Mouse (Mus musculus): ENCODE measurements around the gene Bad. TPM values are rescaled to one million over a fixed set of nuclear protein-coding genes. Genes with fewer than 3 reads are reported as not detected.

Bad gene
- polyA plus RNA-seq (2012; ENCODE audit: insufficient read depth, insufficient read length, missing spikeins) = 36.2 and 38.5 TPM in 2 replicates

DNA sequence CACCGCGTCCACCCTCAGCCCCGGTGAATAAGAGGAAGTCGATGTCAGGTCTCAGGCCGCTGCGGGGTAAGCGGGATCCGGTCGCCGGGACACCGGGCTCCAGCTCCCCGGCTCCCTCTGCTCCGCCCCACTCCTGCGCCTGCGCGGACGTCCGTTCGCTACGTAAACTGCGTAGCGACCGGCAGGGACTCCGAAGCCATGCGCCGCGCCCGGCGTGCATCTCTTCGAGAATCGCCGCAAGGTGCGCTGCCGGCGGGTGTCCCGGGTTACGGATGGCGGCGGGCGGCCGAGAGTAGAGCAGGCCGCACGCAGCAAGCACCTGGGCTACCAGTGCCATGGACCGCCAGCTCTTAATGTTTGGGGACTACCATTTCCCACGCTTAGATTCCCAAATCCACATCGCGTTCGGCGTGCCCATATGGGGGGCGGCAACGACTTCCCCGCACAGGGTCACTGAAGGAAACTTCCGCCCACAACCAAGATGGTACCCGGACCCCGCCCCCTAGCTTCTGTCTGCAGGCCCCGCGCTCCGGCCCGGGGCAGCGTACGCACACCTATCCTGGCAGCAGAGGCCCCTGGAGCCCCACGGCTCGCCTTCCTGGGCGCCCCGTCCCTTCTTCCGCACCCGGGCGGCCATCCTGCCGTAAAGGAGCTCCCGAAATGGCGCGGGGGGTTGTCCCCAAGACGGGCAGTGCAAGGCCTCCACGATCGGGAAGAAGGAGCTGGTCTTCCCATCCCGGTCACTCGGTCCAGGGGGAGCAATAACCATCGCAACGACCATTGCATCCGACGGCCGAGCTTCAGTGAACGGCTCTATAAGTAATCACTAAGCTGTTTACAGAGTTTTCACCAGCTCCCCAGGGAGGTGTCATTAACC lies at the start of gene Bad:
TSS of gene Bad (plus strand) at position 490 of the 877 bp plus-strand sequence.
- Histone ChIP-seq H3K4me3 (ENCODE audit: insufficient read depth, low read length) (peak within 1 kb of the TSS; percentile 92), H3K4me1 (ENCODE audit: control insufficient read depth, insufficient read depth, low read length) (peaks cover 10% of the 10 kb centered on the region), H3K27ac (ENCODE audit: insufficient read depth, low read depth, low read length) (peak within 1 kb of the TSS; percentile 97)
- TF ChIP-seq CTCF (IDR thresholded peaks at IDR 0.05; ENCODE audit: low read depth, low read length) (no peak), POLR2A (IDR thresholded peaks at IDR 0.05; ENCODE audit: borderline replicate concordance, low read depth, low read length) (no peak; the same call in 1 of the 2 replicates)

- Histone ChIP-seq H3K4me1 (ENCODE audit: control insufficient read depth, insufficient read depth, low read length) (peaks cover 12% of the 10 kb centered on the region), H3K27ac (ENCODE audit: insufficient read depth, low read depth, low read length) (no peak overlapping the region), H3K4me3 (ENCODE audit: insufficient read depth, low read length) (no peak overlapping the region)
- TF ChIP-seq CTCF (IDR thresholded peaks at IDR 0.05; ENCODE audit: low read depth, low read length) (no peak), POLR2A (IDR thresholded peaks at IDR 0.05; ENCODE audit: borderline replicate concordance, low read depth, low read length) (no peak)
Measured at GRCm38 (mm10) chr19:6892512-6892911, 49.1 kb upstream of the Bad start.

DNA sequence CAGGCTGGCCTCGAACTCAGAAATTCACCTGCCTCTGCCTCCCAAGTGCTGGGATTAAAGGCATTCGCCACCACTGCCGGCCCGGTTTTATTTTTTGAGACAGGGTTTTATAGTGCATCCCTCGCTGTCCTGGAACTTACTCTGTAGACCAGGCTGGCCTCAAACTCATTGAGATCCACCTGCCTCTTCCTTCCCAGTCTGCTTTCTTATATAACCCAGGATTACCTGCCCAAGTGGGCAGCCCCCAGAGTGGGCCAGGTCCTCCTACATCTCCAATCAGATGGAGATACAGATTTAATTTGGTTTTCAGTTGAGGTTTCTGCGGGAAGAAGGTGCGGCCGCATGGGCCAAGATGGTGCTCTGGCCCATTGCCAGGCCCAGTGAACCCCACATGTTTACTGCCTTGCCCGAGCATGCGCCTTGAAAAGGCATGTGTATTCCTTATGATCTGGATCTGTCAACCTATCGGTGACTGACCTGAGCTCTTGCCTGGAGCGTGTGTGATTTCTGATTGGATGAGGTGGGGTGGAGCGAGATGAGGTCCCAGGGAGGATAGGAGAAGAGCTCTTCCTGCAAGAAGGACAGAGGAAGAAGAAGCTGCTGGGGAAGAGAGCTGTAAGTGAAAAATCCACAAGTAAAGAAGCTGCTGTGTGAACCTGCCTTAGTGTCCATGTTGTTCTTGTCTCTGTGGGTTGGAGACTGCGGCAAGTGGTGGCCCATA lies 47.8 kb upstream of the Bad start:
- no peak overlapping the region for H3K4me3 ChIP-seq (ENCODE audit: insufficient read depth, low read length)
- H3K4me1 ChIP-seq (ENCODE audit: control insufficient read depth, insufficient read depth, low read length) = peaks cover 12% of the 10 kb centered on the region
- H3K27ac ChIP-seq (ENCODE audit: insufficient read depth, low read depth, low read length) = no peak overlapping the region
- TF ChIP-seq POLR2A (IDR thresholded peaks at IDR 0.05; ENCODE audit: borderline replicate concordance, low read depth, low read length) = no peak
- TF ChIP-seq CTCF (IDR thresholded peaks at IDR 0.05; ENCODE audit: low read depth, low read length) = no peak

- Histone ChIP-seq H3K27ac (ENCODE audit: insufficient read depth, low read depth, low read length) (peak overlapping the region; percentile 36), H3K4me3 (ENCODE audit: insufficient read depth, low read length) (peak overlapping the region; percentile 52), H3K4me1 (ENCODE audit: control insufficient read depth, insufficient read depth, low read length) (peaks cover 12% of the 10 kb centered on the region)
Measured at GRCm38 (mm10) chr19:6895608-6896305, 45.9 kb upstream of the Bad start.

DNA sequence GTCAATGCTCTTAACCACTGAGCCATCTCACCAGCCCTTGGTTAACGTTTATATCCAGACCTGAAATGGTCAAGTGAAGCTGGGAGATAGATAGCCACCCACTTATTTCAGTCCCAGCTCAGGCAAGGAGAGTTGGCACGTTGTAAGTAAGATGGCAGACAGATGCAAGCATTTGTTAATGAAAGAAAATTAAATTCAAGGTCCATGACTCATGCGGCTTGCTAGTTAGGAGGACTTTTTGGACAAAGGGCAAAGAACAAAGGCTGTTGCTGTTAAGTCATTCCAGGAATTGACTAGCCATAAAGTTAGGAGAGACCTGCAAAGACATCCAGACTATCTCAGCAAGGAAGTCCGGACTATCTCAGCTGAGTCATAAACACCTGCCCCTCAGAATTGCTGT lies 42.0 kb upstream of the Bad start:
- Histone ChIP-seq H3K27ac (ENCODE audit: insufficient read depth, low read depth, low read length) (no peak overlapping the region), H3K4me1 (ENCODE audit: control insufficient read depth, insufficient read depth, low read length) (peaks cover 7% of the 10 kb centered on the region), H3K4me3 (ENCODE audit: insufficient read depth, low read length) (no peak overlapping the region)
- no peak for TF ChIP-seq POLR2A (IDR thresholded peaks at IDR 0.05; ENCODE audit: borderline replicate concordance, low read depth, low read length)
- TF ChIP-seq CTCF (IDR thresholded peaks at IDR 0.05; ENCODE audit: low read depth, low read length) = no peak

DNA sequence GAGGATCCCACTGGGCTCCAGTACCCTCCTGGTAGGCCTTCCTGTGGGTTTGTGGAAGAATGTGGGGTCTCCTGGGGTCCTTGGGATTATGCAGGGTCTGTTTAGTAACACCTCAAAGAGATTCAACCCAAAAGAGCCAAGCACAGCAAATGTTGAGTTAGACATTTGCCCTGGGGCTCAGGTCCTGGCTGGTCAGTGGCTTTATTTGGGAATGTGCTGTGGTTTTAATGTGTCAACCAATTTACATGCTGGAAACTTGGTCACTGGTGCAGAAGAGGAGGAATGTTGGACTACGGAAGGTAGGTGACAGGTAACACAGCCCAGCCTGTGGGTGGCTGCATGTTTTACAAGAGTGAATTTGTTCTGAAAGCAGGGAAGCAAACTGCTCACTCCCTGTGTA lies 38.6 kb upstream of the Bad start:
- no peak for TF ChIP-seq POLR2A (IDR thresholded peaks at IDR 0.05; ENCODE audit: borderline replicate concordance, low read depth, low read length)
- TF ChIP-seq CTCF (IDR thresholded peaks at IDR 0.05; ENCODE audit: low read depth, low read length) = no peak
- Histone ChIP-seq H3K27ac (ENCODE audit: insufficient read depth, low read depth, low read length) (no peak overlapping the region), H3K4me3 (ENCODE audit: insufficient read depth, low read length) (no peak overlapping the region), H3K4me1 (ENCODE audit: control insufficient read depth, insufficient read depth, low read length) (peaks cover 13% of the 10 kb centered on the region)

GRCm38 (mm10) chr19:6904846-6905245 lies 36.8 kb upstream of the Bad start:
- no peak overlapping the region for H3K4me3 ChIP-seq (ENCODE audit: insufficient read depth, low read length)
- no peak overlapping the region for H3K27ac ChIP-seq (ENCODE audit: insufficient read depth, low read depth, low read length)
- peaks cover 13% of the 10 kb centered on the region for H3K4me1 ChIP-seq (ENCODE audit: control insufficient read depth, insufficient read depth, low read length)
- TF ChIP-seq POLR2A (IDR thresholded peaks at IDR 0.05; ENCODE audit: borderline replicate concordance, low read depth, low read length) = no peak
- TF ChIP-seq CTCF (IDR thresholded peaks at IDR 0.05; ENCODE audit: low read depth, low read length) = no peak

GRCm38 (mm10) chr19:6905498-6906159 lies 36.0 kb upstream of the Bad start:
- Histone ChIP-seq H3K4me3 (ENCODE audit: insufficient read depth, low read length) (no peak overlapping the region), H3K4me1 (ENCODE audit: control insufficient read depth, insufficient read depth, low read length) (peaks cover 13% of the 10 kb centered on the region), H3K27ac (ENCODE audit: insufficient read depth, low read depth, low read length) (no peak overlapping the region)
- TF ChIP-seq POLR2A (IDR thresholded peaks at IDR 0.05; ENCODE audit: borderline replicate concordance, low read depth, low read length) = no peak
- no peak for TF ChIP-seq CTCF (IDR thresholded peaks at IDR 0.05; ENCODE audit: low read depth, low read length)

- Histone ChIP-seq H3K4me1 (ENCODE audit: control insufficient read depth, insufficient read depth, low read length) (peaks cover 13% of the 10 kb centered on the region), H3K4me3 (ENCODE audit: insufficient read depth, low read length) (no peak overlapping the region), H3K27ac (ENCODE audit: insufficient read depth, low read depth, low read length) (no peak overlapping the region)
- TF ChIP-seq CTCF (IDR thresholded peaks at IDR 0.05; ENCODE audit: low read depth, low read length) (no peak), POLR2A (IDR thresholded peaks at IDR 0.05; ENCODE audit: borderline replicate concordance, low read depth, low read length) (no peak)
Measured at GRCm38 (mm10) chr19:6906199-6906598, 35.5 kb upstream of the Bad start.

Measured in bone marrow macrophage, adult 2 months (primary cell).